Mouse (Mus musculus): ENCODE data around the gene Ucp3. TPM values are rescaled to one million over a fixed set of nuclear protein-coding genes. Genes with fewer than 3 reads are reported as not detected.

Ucp3 gene
- polyA plus RNA-seq, 1 experiment from 2014 or later: 0.09 TPM

GRCm38 (mm10) chr7:100496371-100496770, 23.6 kb downstream of the Ucp3 start:
- peaks cover 46% of the 10 kb centered on the region for H3K36me3 ChIP-seq

GRCm38 (mm10) chr7:100496791-100497190, 24.0 kb downstream of the Ucp3 start:
- Histone ChIP-seq H3K27me3 (ENCODE audit: insufficient read depth, poor library complexity, severe bottlenecking) (peaks cover 24% of the 10 kb centered on the region), H3K27ac (0 out of 2 replicates have a peak overlapping the region, but pooled peaks have one; percentile 12), H3K9me3 (no peaks in the 10 kb centered on the region), H3K4me1 (replicated peaks) (peaks cover 69% of the 10 kb centered on the region), H3K4me3 (no peak overlapping the region), H3K36me3 (peaks cover 46% of the 10 kb centered on the region)
- DNase-seq (ENCODE audit: low spot score): no peak
- 95% methylated on average over 9 of the region's 9 CpGs for WGBS

More at GRCm38 (mm10) chr7:100496371-100496770, 23.6 kb downstream of the Ucp3 start:
- Histone ChIP-seq H3K4me1 (replicated peaks) (peaks cover 69% of the 10 kb centered on the region), H3K9me3 (no peaks in the 10 kb centered on the region), H3K4me3 (peak overlapping the region; percentile 35; the same call in 1 of the 2 replicates), H3K27ac (peak overlapping the region; percentile 76), H3K27me3 (ENCODE audit: insufficient read depth, poor library complexity, severe bottlenecking) (peaks cover 24% of the 10 kb centered on the region)
- 86% methylated on average over 6 of the region's 6 CpGs for WGBS
- no peak for DNase-seq (ENCODE audit: low spot score)

- Histone ChIP-seq H3K27ac (no peak overlapping the region), H3K4me1 (replicated peaks) (peaks cover 67% of the 10 kb centered on the region), H3K4me3 (no peak overlapping the region), H3K27me3 (ENCODE audit: insufficient read depth, poor library complexity, severe bottlenecking) (peaks cover 18% of the 10 kb centered on the region), H3K9me3 (no peaks in the 10 kb centered on the region), H3K36me3 (peaks cover 46% of the 10 kb centered on the region)
- DNase-seq (ENCODE audit: low spot score): no peak
- WGBS: 81% methylated on average over 4 of the region's 4 CpGs
These were observed 24.6 kb downstream of the Ucp3 start for GRCm38 (mm10) chr7:100497402-100497801.

- no peak for DNase-seq (ENCODE audit: low spot score)
- H3K27ac ChIP-seq: no peak overlapping the region
- peaks cover 46% of the 10 kb centered on the region for H3K36me3 ChIP-seq
- peaks cover 13% of the 10 kb centered on the region for H3K27me3 ChIP-seq (ENCODE audit: insufficient read depth, poor library complexity, severe bottlenecking)
- H3K9me3 ChIP-seq: no peaks in the 10 kb centered on the region
- H3K4me3 ChIP-seq: no peak overlapping the region
- 86% methylated on average over 13 of the region's 13 CpGs for WGBS
- H3K4me1 ChIP-seq (replicated peaks): peaks cover 61% of the 10 kb centered on the region
These were observed 25.2 kb downstream of the Ucp3 start for GRCm38 (mm10) chr7:100497982-100498381.

- H3K27me3 ChIP-seq (ENCODE audit: insufficient read depth, poor library complexity, severe bottlenecking): 0 out of 2 replicates have a peak, but pooled peaks cover under 1% of the 10 kb centered on the region
- no peak overlapping the region for H3K4me3 ChIP-seq
- H3K27ac ChIP-seq: no peak overlapping the region
- H3K4me1 ChIP-seq (replicated peaks): peaks cover 47% of the 10 kb centered on the region
- DNase-seq (ENCODE audit: low spot score): no peak
- no peaks in the 10 kb centered on the region for H3K9me3 ChIP-seq
- peaks cover 46% of the 10 kb centered on the region for H3K36me3 ChIP-seq
These were observed 26.7 kb downstream of the Ucp3 start for GRCm38 (mm10) chr7:100499465-100499864.

- no peak for DNase-seq (ENCODE audit: low spot score)
- H3K27me3 ChIP-seq (ENCODE audit: insufficient read depth, poor library complexity, severe bottlenecking): no peaks in the 10 kb centered on the region
- peaks cover 46% of the 10 kb centered on the region for H3K36me3 ChIP-seq
- H3K27ac ChIP-seq: peak overlapping the region; percentile 31; the same call in 1 of the 2 replicates
- H3K9me3 ChIP-seq: no peaks in the 10 kb centered on the region
- no peak overlapping the region for H3K4me3 ChIP-seq
- H3K4me1 ChIP-seq (replicated peaks): peaks cover 37% of the 10 kb centered on the region
- WGBS: 72% methylated on average over 16 of the region's 16 CpGs
These were observed 27.6 kb downstream of the Ucp3 start for GRCm38 (mm10) chr7:100500276-100500977.

GRCm38 (mm10) chr7:100501027-100501843, 28.4 kb downstream of the Ucp3 start:
- H3K9me3 ChIP-seq: no peaks in the 10 kb centered on the region
- no peak overlapping the region for H3K27ac ChIP-seq
- 77% methylated on average over 6 of the region's 6 CpGs for WGBS
- H3K4me1 ChIP-seq (replicated peaks): peaks cover 29% of the 10 kb centered on the region
- H3K36me3 ChIP-seq: peaks cover 42% of the 10 kb centered on the region
- H3K27me3 ChIP-seq (ENCODE audit: insufficient read depth, poor library complexity, severe bottlenecking): no peaks in the 10 kb centered on the region
- H3K4me3 ChIP-seq: no peak overlapping the region
- no peak for DNase-seq (ENCODE audit: low spot score)

GRCm38 (mm10) chr7:100501844-100502373, 29.1 kb downstream of the Ucp3 start:
- no peaks in the 10 kb centered on the region for H3K27me3 ChIP-seq (ENCODE audit: insufficient read depth, poor library complexity, severe bottlenecking)
- no peak for DNase-seq (ENCODE audit: low spot score)
- peaks cover 36% of the 10 kb centered on the region for H3K36me3 ChIP-seq
- H3K9me3 ChIP-seq: no peaks in the 10 kb centered on the region
- peaks cover 22% of the 10 kb centered on the region for H3K4me1 ChIP-seq (replicated peaks)
- no peak overlapping the region for H3K4me3 ChIP-seq
- H3K27ac ChIP-seq: no peak overlapping the region
- 74% methylated on average over 2 of the region's 2 CpGs for WGBS

- Histone ChIP-seq H3K27me3 (ENCODE audit: insufficient read depth, poor library complexity, severe bottlenecking) (no peaks in the 10 kb centered on the region), H3K36me3 (peaks cover 31% of the 10 kb centered on the region), H3K9me3 (no peaks in the 10 kb centered on the region), H3K27ac (no peak overlapping the region), H3K4me1 (replicated peaks) (peaks cover 20% of the 10 kb centered on the region), H3K4me3 (no peak overlapping the region)
- DNase-seq (ENCODE audit: low spot score): no peak
- 80% methylated on average over 7 of the region's 7 CpGs for WGBS
These were observed 29.7 kb downstream of the Ucp3 start for GRCm38 (mm10) chr7:100502374-100502922.

GRCm38 (mm10) chr7:100503076-100503475, 30.3 kb downstream of the Ucp3 start:
- no peak for DNase-seq (ENCODE audit: low spot score)
- Histone ChIP-seq H3K36me3 (peaks cover 24% of the 10 kb centered on the region), H3K4me1 (replicated peaks) (peaks cover 17% of the 10 kb centered on the region), H3K4me3 (no peak overlapping the region), H3K27me3 (ENCODE audit: insufficient read depth, poor library complexity, severe bottlenecking) (no peaks in the 10 kb centered on the region), H3K27ac (no peak overlapping the region), H3K9me3 (no peaks in the 10 kb centered on the region)
- 89% methylated on average over 5 of the region's 5 CpGs for WGBS

- H3K9me3 ChIP-seq: no peaks in the 10 kb centered on the region
- H3K27me3 ChIP-seq (ENCODE audit: insufficient read depth, poor library complexity, severe bottlenecking): no peaks in the 10 kb centered on the region
- H3K4me3 ChIP-seq: no peak overlapping the region
- H3K27ac ChIP-seq: no peak overlapping the region
- peaks cover 15% of the 10 kb centered on the region for H3K4me1 ChIP-seq (replicated peaks)
- WGBS: 87% methylated on average over 13 of the region's 13 CpGs
- DNase-seq (ENCODE audit: low spot score): no peak
- H3K36me3 ChIP-seq: peaks cover 6% of the 10 kb centered on the region
These were observed 32.1 kb downstream of the Ucp3 start for GRCm38 (mm10) chr7:100504740-100505487.

GRCm38 (mm10) chr7:100506494-100506893, 33.7 kb downstream of the Ucp3 start:
- 79% methylated on average over 4 of the region's 4 CpGs for WGBS
- DNase-seq (ENCODE audit: low spot score): no peak

More at GRCm38 (mm10) chr7:100506494-100506893, 33.7 kb downstream of the Ucp3 start:
- no peaks in the 10 kb centered on the region for H3K4me1 ChIP-seq (replicated peaks)
- no peaks in the 10 kb centered on the region for H3K9me3 ChIP-seq
- no peaks in the 10 kb centered on the region for H3K36me3 ChIP-seq
- H3K27ac ChIP-seq: no peak overlapping the region
- H3K27me3 ChIP-seq (ENCODE audit: insufficient read depth, poor library complexity, severe bottlenecking): no peaks in the 10 kb centered on the region
- no peak overlapping the region for H3K4me3 ChIP-seq

Data from hindbrain, embryonic 10.5 days (tissue).